Comparison of ENCODE assay signal across 7 mouse cellular contexts in genomic region chr8:72310849-72311506, GRCm38 (mm10). TPM values are rescaled to one million over a fixed set of nuclear protein-coding genes. Genes with fewer than 3 reads are reported as not detected.
DNase-seq lines count a peak whose midpoint lies in the region; ATAC-seq and TF ChIP-seq lines count a peak whose summit lies in the region.

No protein-coding gene starts in this region.

- H3K36me3 ChIP-seq in ES-E14 (ENCODE audit: control insufficient read depth, insufficient read depth, low read length, poor library complexity, severe bottlenecking) = no peaks in the 10 kb centered on the region
- H3K36me3 ChIP-seq in heart, embryonic 14.5 days (ENCODE audit: control insufficient read depth, insufficient read depth, low read length) = no peaks in the 10 kb centered on the region
- no peaks in the 10 kb centered on the region for H3K36me3 ChIP-seq in lung, postnatal 0 days (ENCODE audit: insufficient read depth, low read length)

- H3K4me2 ChIP-seq in heart, embryonic 14.5 days (ENCODE audit: low read length) = no peak overlapping the region
- H3K4me2 ChIP-seq in lung, postnatal 0 days (replicated peaks; ENCODE audit: low read depth, low read length) = no peak overlapping the region

- TF ChIP-seq EP300 in lung, postnatal 0 days (IDR thresholded peaks at IDR 0.05) = no peak

- peak; percentile 42 to 55 for DNase-seq in B cell, adult 2 months
- no peak for DNase-seq in ES-E14 (ENCODE audit: low read depth, low spot score)
- peak; percentile 76 for DNase-seq in cerebellum, adult 9-11 months
- peak; percentile 76 for DNase-seq in layer of hippocampus, adult 11-12 months (ENCODE audit: low spot score)
- peak; percentile 53 for DNase-seq in lung, postnatal 0 days (ENCODE audit: low spot score)
- DNase-seq in testis, postnatal 14 days (ENCODE audit: low spot score) = peak; percentile 42

- no peak overlapping the region for H3K4me3 ChIP-seq in ES-E14 (ENCODE audit: insufficient read depth in 1 of 2, low read depth in 1 of 2, low read length in 2 of 2, poor library complexity in 1 of 2, severe bottlenecking in 1 of 2)
- no peak overlapping the region for H3K4me3 ChIP-seq in heart, embryonic 14.5 days (ENCODE audit: control insufficient read depth in 1 of 2, insufficient read depth in 1 of 2, low read depth in 1 of 2, low read length in 2 of 2)
- no peak overlapping the region for H3K4me3 ChIP-seq in lung, postnatal 0 days (ENCODE audit: low read depth, low read length)

- H3K4me1 ChIP-seq in ES-E14 (ENCODE audit: control insufficient read depth in 2 of 2, insufficient read depth in 2 of 2, low read length in 2 of 2, poor library complexity in 1 of 2) = peaks cover 10 to 37% of the 10 kb centered on the region in 2 experiments
- H3K4me1 ChIP-seq in heart, embryonic 14.5 days (ENCODE audit: control insufficient read depth in 2 of 2, insufficient read depth in 2 of 2, low read length in 2 of 2) = peaks cover 19 to 24% of the 10 kb centered on the region in 2 experiments
- no peaks in the 10 kb centered on the region for H3K4me1 ChIP-seq in lung, postnatal 0 days (ENCODE audit: insufficient read depth, low read depth, low read length)

- no peaks in the 10 kb centered on the region for H3K9me3 ChIP-seq in ES-E14 (ENCODE audit: control insufficient read depth, insufficient read depth, low read depth, low read length)
- H3K9me3 ChIP-seq in heart, embryonic 14.5 days (ENCODE audit: control insufficient read depth, low read length) = no peaks in the 10 kb centered on the region
- H3K9me3 ChIP-seq in lung, postnatal 0 days (ENCODE audit: low read length) = no peaks in the 10 kb centered on the region

- TF ChIP-seq CTCF in lung, postnatal 0 days (IDR thresholded peaks at IDR 0.05) = no peak

- in situ Hi-C loops in ES-E14 (cut with MboI; ENCODE audit: low sequenced_read_pairs in 2 of 2, unreplicated experiment in 2 of 2) = no loop called here

- no peaks in the 10 kb centered on the region for H3K27me3 ChIP-seq in heart, embryonic 14.5 days (ENCODE audit: control insufficient read depth, insufficient read depth, low read length)
- no peaks in the 10 kb centered on the region for H3K27me3 ChIP-seq in lung, postnatal 0 days (replicated peaks; ENCODE audit: insufficient read depth, low read length)

- no peak overlapping the region for H3K9ac ChIP-seq in ES-E14 (ENCODE audit: insufficient read depth, low read depth, low read length, poor library complexity, severe bottlenecking)
- no peak overlapping the region for H3K9ac ChIP-seq in heart, embryonic 14.5 days (ENCODE audit: low read length)
- no peak overlapping the region for H3K9ac ChIP-seq in lung, postnatal 0 days (replicated peaks; ENCODE audit: low read depth)

- ATAC-seq in heart, embryonic 14.5 days (ENCODE audit: insufficient number of reproducible peaks, insufficient read depth, low FRiP score, low read depth) = peak; percentile 79
- peak; percentile 45 for ATAC-seq in lung, postnatal 0 days

- H3K27ac ChIP-seq in ES-E14 (ENCODE audit: insufficient read depth, low read depth, low read length, poor library complexity, severe bottlenecking) = peak overlapping the region; percentile 87
- H3K27ac ChIP-seq in heart, embryonic 14.5 days (replicated peaks in 1 of 2; ENCODE audit: control insufficient read depth in 1 of 2, insufficient read depth in 1 of 2, low read depth in 2 of 2, low read length in 2 of 2) = peak overlapping the region; percentile 63 to 83
- H3K27ac ChIP-seq in lung, postnatal 0 days (ENCODE audit: low read length) = no peak overlapping the region

- WGBS in heart, embryonic 14.5 days = 20% methylated on average over 8 of the region's 8 CpGs
- WGBS in lung, postnatal 0 days = 34% methylated on average over 8 of the region's 8 CpGs

TF ChIP-seq in ES-E14, 5 proteins besides CTCF, POLR2A, EP300 and RAD21:
- TF ChIP-seq CHD2 (IDR thresholded peaks at IDR 0.05; ENCODE audit: low read depth, low read length) (no peak), ZC3H11A (IDR thresholded peaks at IDR 0.05; ENCODE audit: borderline replicate concordance, low read depth, low read length) (no peak), HCFC1 (IDR thresholded peaks at IDR 0.05; ENCODE audit: borderline replicate concordance, insufficient read depth, low read length) (no peak), ZNF384 (IDR thresholded peaks at IDR 0.05; ENCODE audit: low read depth, low read length) (no peak), MAFK (IDR thresholded peaks at IDR 0.05; ENCODE audit: insufficient read depth, low read depth, low read length) (peak; percentile 75)

RNA-seq across cellular contexts. Expression of gene Gm10282, which starts 5.9 kb away (rescaled TPM):
- total RNA-seq in ES-E14 (2012; rRNA removed) = 13.0 and 21.2 TPM in 2 replicates
- polyA plus RNA-seq in heart, embryonic 14.5 days (2014; fragmentation: Nextera tagmentation; extraction: Ambion mirVana) = 17.9 and 18.1 TPM in 2 replicates
- 5.7 and 6.1 TPM in 2 replicates for polyA plus RNA-seq in lung, postnatal 0 days (2015; fragmentation: Nextera tagmentation; extraction: Ambion mirVana)

RNA-seq across cellular contexts. Expression of gene Klf2, which starts 7.9 kb away (rescaled TPM):
- 55.0 and 58.5 TPM in 2 replicates for total RNA-seq in ES-E14 (2012; rRNA removed)
- 22.0 and 24.1 TPM in 2 replicates for polyA plus RNA-seq in heart, embryonic 14.5 days (2014; fragmentation: Nextera tagmentation; extraction: Ambion mirVana)
- polyA plus RNA-seq in lung, postnatal 0 days (2015; fragmentation: Nextera tagmentation; extraction: Ambion mirVana) = 65.3 and 74.1 TPM in 2 replicates
